Mouse (Mus musculus) midbrain, postnatal 0 days (tissue): Measurements from ENCODE around the gene Osgin1. TPM values are rescaled to one million over a fixed set of nuclear protein-coding genes. Genes with fewer than 3 reads are reported as not detected.
A peak's percentile ranks its signal among the peaks of the same experiment; 100 is the strongest.

Experiments used
- ATAC-seq: fragments of 200-750 bp; cut with Nextera tagmentation; 2 replicates; pipeline ENCODE4 v1.8.0; 2017; ENCODE audit warnings: moderate number of reproducible peaks, mild to moderate bottlenecking, moderate TSS enrichment, moderate library complexity; ENCODE audit not compliant: low FRiP score
- DNase-seq: peaks from one replicate; pipeline ENCODE4 v3.0.0-alpha.2; 2015; ENCODE audit warnings: low spot score
- H3K27ac ChIP-seq: fragments of 300-500 bp; sonication (generic); 2 replicates; pipeline ENCODE4 v1.5.1; 2014; ENCODE audit warnings: low read depth, mild to moderate bottlenecking, low read length, mixed read lengths
- H3K27me3 ChIP-seq: fragments of 300-500 bp; sonication (generic); 2 replicates; pipeline ENCODE4 v1.6.1; 2014; ENCODE audit warnings: low read length, control low read depth, mixed read lengths; ENCODE audit not compliant: insufficient read depth
- H3K36me3 ChIP-seq: fragments of 300-500 bp; sonication (generic); 2 replicates; pipeline ENCODE4 v1.6.1; 2014; ENCODE audit warnings: low read length, control low read depth, mixed read lengths; ENCODE audit not compliant: insufficient read depth
- H3K4me1 ChIP-seq: fragments of 300-500 bp; sonication (generic); 2 replicates; pipeline ENCODE4 v1.6.1; 2014; ENCODE audit warnings: mild to moderate bottlenecking, control low read depth, antibody characterized with exemption, low read length, mixed read lengths; ENCODE audit not compliant: insufficient read depth
- H3K4me2 ChIP-seq: fragments of 300-500 bp; sonication (generic); 2 replicates; pipeline ENCODE4 v1.6.1; 2014; ENCODE audit warnings: low read depth, mild to moderate bottlenecking, low read length, mixed read lengths; ENCODE audit not compliant: poor library complexity, severe bottlenecking
- H3K4me3 ChIP-seq: fragments of 300-500 bp; sonication (generic); 2 replicates; pipeline ENCODE4 v1.5.1; 2014; ENCODE audit warnings: low read depth, mild to moderate bottlenecking, low read length, moderate library complexity
- H3K9ac ChIP-seq: fragments of 300-500 bp; sonication (generic); replicated peaks from 2 replicates; pipeline ENCODE4 v1.6.1; 2014; ENCODE audit warnings: mild to moderate bottlenecking, low read length, moderate library complexity, mixed read lengths; ENCODE audit not compliant: poor library complexity, severe bottlenecking
- H3K9me3 ChIP-seq: fragments of 300-500 bp; sonication (generic); 2 replicates; pipeline ENCODE4 v1.6.1; 2016; ENCODE audit warnings: low read length, control low read depth
- CTCF ChIP-seq: IDR thresholded peaks from 2 replicates; pipeline ENCODE4 v1.5.1; 2016; ENCODE audit warnings: antibody characterized with exemption, mild to moderate bottlenecking
- WGBS: fragments of 180-500 bp; shearing (Covaris S2); extraction: QIAGEN DNeasy Blood & Tissue Kit; methylation state at CpG from one replicate; pipeline ENCODE4 v1.1.7; 2014; 5-methylcytosine and 5-hydroxymethylcytosine counted together
- polyA plus RNA-seq: library from polyadenylated mRNA; unstranded; fragments of >200 nt; fragmentation: Nextera tagmentation; extraction: Ambion mirVana; gene quantifications from 2 replicates; pipeline ENCODE4 v1.2.1, GENCODE M21; 2015
- total RNA-seq: library from RNA; depleted of rRNA; stranded (reverse); fragments of >200 nt; gene quantifications from 2 replicates; pipeline ENCODE4 v1.2.3, GENCODE M21; 2014; rRNA removed

Gene Osgin1
- total RNA-seq = 0.38 TPM in 1 of 2 replicates, not detected in the other
- 0.15 and 0.32 TPM in 2 replicates for polyA plus RNA-seq

- Histone ChIP-seq H3K4me3 (no peak within 1 kb of the TSS), H3K4me1 (no peaks in the 10 kb centered on the region), H3K9me3 (no peaks in the 10 kb centered on the region), H3K4me2 (no peak within 1 kb of the TSS), H3K27me3 (no peaks in the 10 kb centered on the region), H3K9ac (no peak within 1 kb of the TSS), H3K36me3 (no peaks in the 10 kb centered on the region), H3K27ac (no peak within 1 kb of the TSS)
- DNase-seq (no peak), ATAC-seq (no peak)
- 89% methylated on average over 13 of the region's 13 CpGs for WGBS
- no peak for TF ChIP-seq CTCF
Measured at GRCm38 (mm10) chr8:119433582-119434174, at the start of gene Osgin1. TSS of gene Osgin1 (plus strand) at chr8:119434124.

GRCm38 (mm10) chr8:119384478-119384877 is 49.4 kb upstream of the Osgin1 start:
- Histone ChIP-seq H3K27ac (no peak overlapping the region), H3K4me3 (no peak overlapping the region), H3K27me3 (no peaks in the 10 kb centered on the region), H3K4me1 (no peaks in the 10 kb centered on the region), H3K9ac (no peak overlapping the region), H3K36me3 (no peaks in the 10 kb centered on the region), H3K9me3 (no peaks in the 10 kb centered on the region), H3K4me2 (no peak overlapping the region)
- WGBS = 18% methylated on average over 10 of the region's 10 CpGs
- TF ChIP-seq CTCF = peak; percentile 89
- DNase-seq = peak; percentile 89
- no peak for ATAC-seq

GRCm38 (mm10) chr8:119385854-119386253 is 48.1 kb upstream of the Osgin1 start:
- Histone ChIP-seq H3K4me1 (no peaks in the 10 kb centered on the region), H3K9ac (no peak overlapping the region), H3K27me3 (no peaks in the 10 kb centered on the region), H3K4me2 (no peak overlapping the region), H3K27ac (no peak overlapping the region), H3K4me3 (no peak overlapping the region), H3K9me3 (no peaks in the 10 kb centered on the region), H3K36me3 (no peaks in the 10 kb centered on the region)
- DNase-seq = no peak
- ATAC-seq = no peak
- no peak for TF ChIP-seq CTCF
- WGBS = 77% methylated on average over 6 of the region's 6 CpGs

DNA sequence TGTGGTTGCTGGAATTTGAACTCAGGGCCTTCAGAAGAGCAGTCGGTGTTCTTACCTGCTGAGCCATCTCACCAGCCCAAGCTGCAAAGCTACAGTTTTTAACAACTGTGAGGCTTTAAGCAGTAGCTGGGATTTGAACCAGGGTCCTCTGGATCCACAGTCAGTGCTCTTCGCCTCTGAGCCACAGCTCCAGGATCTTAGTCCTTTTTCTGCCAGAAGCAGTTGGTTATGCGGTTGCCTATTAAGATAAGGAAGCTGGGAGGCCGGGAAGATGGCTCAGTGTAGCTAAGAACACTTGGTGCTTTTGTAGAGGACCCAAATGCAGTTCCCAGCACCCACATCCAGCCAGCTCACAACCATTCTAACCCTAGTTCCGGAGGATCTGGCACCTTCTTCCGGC is 46.9 kb upstream of the Osgin1 start:
- Histone ChIP-seq H3K4me2 (no peak overlapping the region), H3K9me3 (no peaks in the 10 kb centered on the region), H3K36me3 (no peaks in the 10 kb centered on the region), H3K4me3 (no peak overlapping the region), H3K4me1 (no peaks in the 10 kb centered on the region), H3K9ac (no peak overlapping the region), H3K27ac (no peak overlapping the region), H3K27me3 (no peaks in the 10 kb centered on the region; the same call in 1 of the 2 replicates)
- no peak for TF ChIP-seq CTCF
- ATAC-seq (no peak), DNase-seq (no peak)
- WGBS = 78% methylated on average over 6 of the region's 6 CpGs

GRCm38 (mm10) chr8:119394097-119394496 is 39.8 kb upstream of the Osgin1 start:
- peak overlapping the region; percentile 79 for H3K4me3 ChIP-seq
- ATAC-seq (no peak), DNase-seq (no peak)
- H3K9ac ChIP-seq = peak overlapping the region; percentile 94
- peak overlapping the region; percentile 99 for H3K4me2 ChIP-seq
- WGBS = 85% methylated on average over 9 of the region's 9 CpGs
- peaks cover 9% of the 10 kb centered on the region for H3K4me1 ChIP-seq
- no peaks in the 10 kb centered on the region; the same call in 1 of the 2 replicates for H3K27me3 ChIP-seq
- H3K36me3 ChIP-seq = peaks cover 4% of the 10 kb centered on the region; the same call in 1 of the 2 replicates
- no peaks in the 10 kb centered on the region for H3K9me3 ChIP-seq
- peak overlapping the region; percentile 92; the same call in 1 of the 2 replicates for H3K27ac ChIP-seq
- no peak for TF ChIP-seq CTCF

DNA sequence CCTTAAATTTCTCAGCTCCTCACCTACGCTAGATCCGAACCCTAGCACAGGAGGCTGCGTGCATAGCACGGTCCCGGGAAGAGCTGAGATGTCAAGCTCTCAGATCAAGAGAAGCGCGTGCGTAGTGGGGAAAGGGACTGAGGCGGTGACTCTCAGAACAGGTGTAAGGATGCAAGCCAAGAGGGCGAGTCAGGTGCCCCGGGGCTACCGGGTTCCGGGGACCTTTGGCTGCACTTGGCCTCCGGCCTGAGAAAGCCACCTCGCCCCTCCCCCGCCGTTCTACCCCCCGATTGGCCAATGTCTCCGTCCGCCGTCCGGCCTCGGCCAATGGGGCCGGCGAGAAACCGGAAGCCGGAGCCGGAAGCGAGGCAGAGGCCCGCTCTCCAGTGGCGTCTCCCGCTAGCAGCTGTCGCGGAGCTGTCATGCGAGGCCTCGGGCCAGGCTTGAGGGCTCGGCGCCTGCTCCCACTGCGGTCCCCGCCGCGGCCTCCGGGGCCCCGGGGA is 39.3 kb upstream of the Osgin1 start, which contains the start of gene Mlycd:
TSS of gene Mlycd (plus strand) at position 355 of the 503 bp plus-strand sequence.
- Histone ChIP-seq H3K36me3 (peaks cover 4% of the 10 kb centered on the region; the same call in 1 of the 2 replicates), H3K4me3 (peak within 1 kb of the TSS; percentile 79), H3K27me3 (no peaks in the 10 kb centered on the region; the same call in 1 of the 2 replicates), H3K27ac (peak within 1 kb of the TSS; percentile 92), H3K4me1 (peaks cover 9% of the 10 kb centered on the region), H3K9ac (peak within 1 kb of the TSS; percentile 94), H3K9me3 (no peaks in the 10 kb centered on the region), H3K4me2 (peak within 1 kb of the TSS; percentile 99)
- DNase-seq (peak; percentile 96), ATAC-seq (peak; percentile 90)
- no peak for TF ChIP-seq CTCF
- under 1% methylated on average over 44 of the region's 44 CpGs for WGBS
